Mouse (Mus musculus) urinary bladder, postnatal 0 days (tissue): ENCODE measurements around the gene Kap. TPM values are rescaled to one million over a fixed set of nuclear protein-coding genes. Genes with fewer than 3 reads are reported as not detected.

Experiments used
- polyA plus RNA-seq: library from polyadenylated mRNA; unstranded; fragments of >200 nt; fragmentation: Nextera tagmentation; extraction: Ambion mirVana; gene quantifications from 2 replicates; pipeline ENCODE4 v1.2.1, GENCODE M21; 2015

The Kap gene
- not detected in 2 replicates for polyA plus RNA-seq

GRCm38 (mm10) chr6:133853526-133853925 lies at the start of gene Kap:
TSS of gene Kap (minus strand) at chr6:133853762.

Other genes starting within 250 kb of the Kap start
- 14.3 and 16.0 TPM in 2 replicates for gene Etv6, start 181.9 kb upstream of the Kap start, polyA plus RNA-seq